Mouse (Mus musculus) brain, embryonic 14.5 days (tissue): ENCODE measurements around the gene Dnaaf2. TPM values are rescaled to one million over a fixed set of nuclear protein-coding genes. Genes with fewer than 3 reads are reported as not detected.

Experiments
- DNase-seq: peaks from one replicate; pipeline ENCODE4 v3.0.0-alpha.2; 2011; ENCODE audit warnings: low read depth
- CTCF ChIP-seq: fragments of 200-500 bp; IDR thresholded peaks from 2 replicates; pipeline ENCODE4 v1.5.1; 2012; ENCODE audit warnings: inconsistent platforms, mild to moderate bottlenecking, moderate library complexity, borderline replicate concordance; ENCODE audit not compliant: insufficient read depth, insufficient read length; ENCODE audit errors: extremely low read depth
- POLR2A ChIP-seq: fragments of 200-500 bp; IDR thresholded peaks from 2 replicates; pipeline ENCODE4 v1.6.1; 2012; ENCODE audit warnings: mild to moderate bottlenecking, inconsistent platforms, borderline replicate concordance; ENCODE audit not compliant: poor library complexity, insufficient read depth, insufficient read length, severe bottlenecking; ENCODE audit errors: extremely low read depth
- polyA plus RNA-seq: library from polyadenylated mRNA; depleted of rRNA; stranded (reverse); fragments of >200 nt; gene quantifications from 2 replicates; pipeline ENCODE4 v1.2.3, GENCODE M21; 2012; rRNA removed

Gene Dnaaf2
- polyA plus RNA-seq, 1 experiment: 4.6 TPM

- TF ChIP-seq POLR2A: no peak
- TF ChIP-seq CTCF: no peak
- DNase-seq: no peak
Measured at GRCm38 (mm10) chr12:69156436-69156835, 41.8 kb downstream of the Dnaaf2 start.

DNA sequence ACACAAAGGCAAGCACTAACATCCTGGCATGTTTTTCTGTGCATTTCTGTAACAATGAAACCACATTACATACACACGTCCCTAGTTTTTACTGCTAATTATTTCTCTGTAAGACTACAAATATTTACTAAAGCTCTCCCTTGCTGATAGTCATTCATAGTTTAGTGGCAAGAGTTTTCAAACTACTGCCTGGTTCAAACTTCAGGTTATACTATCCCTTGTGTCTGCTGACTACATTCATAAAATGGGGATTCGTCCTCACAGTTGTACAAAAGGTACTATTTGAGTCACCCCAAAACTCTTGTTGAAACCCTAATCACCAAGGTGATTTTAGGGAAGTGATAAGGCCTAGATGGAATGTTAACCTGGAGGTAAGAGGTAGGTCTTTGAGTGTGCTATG lies 42.3 kb downstream of the Dnaaf2 start:
- no peak for TF ChIP-seq CTCF
- TF ChIP-seq POLR2A: no peak

GRCm38 (mm10) chr12:69150049-69150448 lies 48.2 kb downstream of the Dnaaf2 start:
- peak; percentile 15 for DNase-seq
- TF ChIP-seq POLR2A: no peak
- no peak for TF ChIP-seq CTCF

More for the DNA sequence above, 42.3 kb downstream of the Dnaaf2 start:
- no peak for DNase-seq

DNA sequence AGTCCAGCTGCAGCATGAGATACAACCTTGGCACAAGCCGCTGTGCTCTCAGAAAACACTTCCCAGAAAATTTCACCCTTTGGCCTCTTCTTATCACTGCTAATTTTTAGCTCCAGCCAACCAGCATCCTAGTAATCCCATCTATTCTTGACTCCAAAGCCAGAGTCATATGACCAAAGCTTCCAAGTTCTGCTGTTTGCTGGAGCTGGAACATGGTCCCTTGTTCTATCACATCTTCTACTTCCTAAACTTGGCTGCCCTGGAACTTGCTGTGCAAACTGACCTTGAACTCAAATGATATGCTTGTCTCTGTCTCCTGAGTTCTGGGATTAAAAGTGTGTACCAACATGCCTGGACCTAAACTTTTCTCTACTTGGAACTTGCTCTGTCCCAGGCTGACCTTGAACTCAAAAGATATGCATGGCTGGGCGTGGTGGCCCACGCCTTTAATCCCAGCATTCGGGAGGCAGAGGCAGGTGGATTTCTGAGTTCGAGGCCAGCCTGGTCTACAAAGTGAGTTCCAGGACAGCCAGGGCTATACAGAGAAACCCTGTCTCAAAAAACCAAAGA lies 51.0 kb downstream of the Dnaaf2 start:
- no peak for TF ChIP-seq POLR2A
- no peak for TF ChIP-seq CTCF
- DNase-seq: no peak

GRCm38 (mm10) chr12:69143460-69143859 lies 54.8 kb downstream of the Dnaaf2 start:
- TF ChIP-seq CTCF (no peak), POLR2A (no peak)
- DNase-seq: no peak

GRCm38 (mm10) chr12:69139841-69140240 lies 58.4 kb downstream of the Dnaaf2 start:
- DNase-seq: no peak
- TF ChIP-seq POLR2A (no peak), CTCF (no peak)

GRCm38 (mm10) chr12:69139201-69139600 lies 59.0 kb downstream of the Dnaaf2 start:
- DNase-seq: no peak
- TF ChIP-seq CTCF: no peak
- no peak for TF ChIP-seq POLR2A

Other genes with a start within 250 kb of the Dnaaf2 start
- 1,659 and 2,656 TPM in 2 replicates for gene Rps29, start 39.2 kb downstream of the Dnaaf2 start, polyA plus RNA-seq
- 4.9 and 11.2 TPM in 2 replicates for gene Lrr1, start 29.6 kb downstream of the Dnaaf2 start, polyA plus RNA-seq
- gene Rpl36al, start 14.3 kb downstream of the Dnaaf2 start, polyA plus RNA-seq: 318 and 320 TPM in 2 replicates
- 16.1 and 19.9 TPM in 2 replicates for gene Mgat2, start 14.3 kb downstream of the Dnaaf2 start, polyA plus RNA-seq
- gene Gm49383, start 1.3 kb downstream of the Dnaaf2 start, polyA plus RNA-seq: 4.1 and 5.7 TPM in 2 replicates
- gene Gm49384, start 5.8 kb upstream of the Dnaaf2 start, polyA plus RNA-seq: 5.1 and 5.5 TPM in 2 replicates
- 7.8 and 14.5 TPM in 2 replicates for gene Pole2, start 29.8 kb upstream of the Dnaaf2 start, polyA plus RNA-seq
- 4.9 and 5.3 TPM in 2 replicates for gene Klhdc1, start 42.7 kb upstream of the Dnaaf2 start, polyA plus RNA-seq
- 206 and 232 TPM in 2 replicates for gene Klhdc2, start 98.3 kb upstream of the Dnaaf2 start, polyA plus RNA-seq
- gene Nemf, start 158.7 kb upstream of the Dnaaf2 start, polyA plus RNA-seq: 31.3 and 35.9 TPM in 2 replicates
- 67.8 and 72.2 TPM in 2 replicates for gene Arf6, start 173.7 kb upstream of the Dnaaf2 start, polyA plus RNA-seq
- 0.36 and 0.39 TPM in 2 replicates for gene Gm9887, start 174.0 kb upstream of the Dnaaf2 start, polyA plus RNA-seq